Mouse (Mus musculus): ENCODE measurements around the gene Celf5.

GRCm38 (mm10) chr10:81507095-81507494, 24.6 kb upstream of the Celf5 start:
- TF ChIP-seq CTCF (IDR thresholded peaks at IDR 0.05; ENCODE audit: borderline replicate concordance, insufficient read depth, low read depth, low read length) (no peak), POLR2A (IDR thresholded peaks at IDR 0.05; ENCODE audit: borderline replicate concordance, insufficient read depth, low read length) (no peak)

Data from cerebellum, adult 2 months (tissue).